Mouse (Mus musculus) ES-Bruce4 (cell line): Measurements from ENCODE around the gene Olfr646.

Experiments used
- CTCF ChIP-seq: IDR thresholded peaks from one replicate; pipeline ENCODE4 v1.8.1; 2011; ENCODE audit warnings: low read depth, low read length
- EP300 ChIP-seq: IDR thresholded peaks from 2 replicates; pipeline ENCODE4 v1.6.1; 2011; ENCODE audit warnings: low read depth, low read length; ENCODE audit not compliant: insufficient read depth
- POLR2A ChIP-seq: IDR thresholded peaks from one replicate; pipeline ENCODE4 v1.8.1; 2011; ENCODE audit warnings: low read length; ENCODE audit not compliant: insufficient read depth

GRCm38 (mm10) chr7:104061345-104061744 lies 43.3 kb upstream of the Olfr646 start, which contains the start of gene 4930516K23Rik:
- TF ChIP-seq CTCF (no peak), POLR2A (no peak), EP300 (no peak)
